Comparison of ENCODE assay signal across 31 mouse cellular contexts in the genomic region with DNA sequence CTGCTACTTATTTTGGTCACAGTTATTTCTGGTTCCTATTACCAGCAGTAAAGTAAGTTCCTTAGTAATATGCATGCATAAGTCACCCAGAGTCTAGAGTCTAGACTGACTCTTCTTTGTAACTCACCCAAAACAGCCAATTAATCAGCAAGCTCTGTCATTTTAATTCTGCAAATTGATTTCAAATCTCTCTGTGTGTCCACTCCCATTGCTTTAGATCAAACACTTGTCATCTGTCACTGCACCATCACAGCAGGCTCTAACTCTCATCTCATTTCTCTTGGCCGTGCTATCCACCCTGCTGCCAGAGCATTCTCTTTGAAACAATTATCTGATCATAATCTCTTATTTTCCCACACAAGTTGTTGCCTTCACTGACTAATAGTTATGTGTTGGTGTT.
DNase-seq lines count a peak whose midpoint lies in the region; ATAC-seq and TF ChIP-seq lines count a peak whose summit lies in the region.
"Had no signal": no experiment of that assay in that cellular context is flagged by ENCODE, and none has a peak within 500 bp of the region (broad histone marks: within the 10 kb centered on the region; RNA-seq: fewer than 3 reads in every experiment).

No protein-coding gene starts in this region.

- H3K9ac ChIP-seq in hindbrain, postnatal 0 days (replicated peaks; ENCODE audit: low read length): no peak overlapping the region
- H3K9ac ChIP-seq in midbrain, embryonic 16.5 days (ENCODE audit: low read depth, low read length): no peak overlapping the region
- H3K9ac ChIP-seq: embryonic facial prominence, embryonic 15.5 days; forebrain, embryonic 15.5 days; hindbrain, embryonic 12.5 days; limb, embryonic 15.5 days; liver, embryonic 13.5 days had no signal

- no peaks in the 10 kb centered on the region for H3K27me3 ChIP-seq in hindbrain, postnatal 0 days (ENCODE audit: insufficient read depth, low read length)
- H3K27me3 ChIP-seq in hindbrain, embryonic 10.5 days (ENCODE audit: insufficient read depth, poor library complexity, severe bottlenecking): no peaks in the 10 kb centered on the region
- H3K27me3 ChIP-seq in midbrain, embryonic 16.5 days (ENCODE audit: control insufficient read depth, insufficient read depth, low read depth, low read length): no peaks in the 10 kb centered on the region
- H3K27me3 ChIP-seq: embryonic facial prominence, embryonic 15.5 days; forebrain, embryonic 15.5 days; hindbrain, embryonic 12.5 days; limb, embryonic 15.5 days; liver, embryonic 13.5 days; megakaryocyte, embryonic 14.5 days; Patski had no signal

- H3K36me3 ChIP-seq in hindbrain, postnatal 0 days (ENCODE audit: insufficient read depth, low read length): no peaks in the 10 kb centered on the region
- H3K36me3 ChIP-seq in hindbrain, embryonic 10.5 days: no peaks in the 10 kb centered on the region
- H3K36me3 ChIP-seq in midbrain, embryonic 16.5 days (ENCODE audit: control insufficient read depth, insufficient read depth, low read length): no peaks in the 10 kb centered on the region
- H3K36me3 ChIP-seq: embryonic facial prominence, embryonic 15.5 days; forebrain, embryonic 15.5 days; G1E; hindbrain, embryonic 12.5 days; limb, embryonic 10.5 days; limb, embryonic 15.5 days; liver, embryonic 13.5 days had no signal

- no peak overlapping the region for H3K27ac ChIP-seq in hindbrain, postnatal 0 days
- no peak overlapping the region for H3K27ac ChIP-seq in hindbrain, embryonic 10.5 days
- H3K27ac ChIP-seq in midbrain, embryonic 16.5 days (ENCODE audit: low read length): no peak overlapping the region
- H3K27ac ChIP-seq: embryonic facial prominence, embryonic 15.5 days; forebrain, embryonic 15.5 days; hindbrain, embryonic 12.5 days; layer of hippocampus, adult 2 months; limb, embryonic 10.5 days; limb, embryonic 15.5 days; liver, embryonic 13.5 days; stomach, postnatal 0 days had no signal

- WGBS in hindbrain, postnatal 0 days: 49% methylated on average over 1 of the region's 1 CpGs
- WGBS in hindbrain, embryonic 10.5 days: 57% methylated on average over 1 of the region's 1 CpGs
- WGBS in midbrain, embryonic 16.5 days: 32% methylated on average over 1 of the region's 1 CpGs

- H3K4me1 ChIP-seq in hindbrain, postnatal 0 days (ENCODE audit: insufficient read depth, low read length): no peaks in the 10 kb centered on the region
- H3K4me1 ChIP-seq in hindbrain, embryonic 10.5 days (replicated peaks): no peaks in the 10 kb centered on the region
- no peaks in the 10 kb centered on the region for H3K4me1 ChIP-seq in midbrain, embryonic 16.5 days (ENCODE audit: control insufficient read depth, insufficient read depth, low read length)
- H3K4me1 ChIP-seq: embryonic facial prominence, embryonic 15.5 days; forebrain, embryonic 15.5 days; hindbrain, embryonic 12.5 days; limb, embryonic 10.5 days; limb, embryonic 15.5 days; liver, embryonic 13.5 days; megakaryocyte, embryonic 14.5 days had no signal

- no peak overlapping the region for H3K4me3 ChIP-seq in hindbrain, postnatal 0 days (ENCODE audit: low read length)
- H3K4me3 ChIP-seq in hindbrain, embryonic 10.5 days: no peak overlapping the region
- no peak overlapping the region for H3K4me3 ChIP-seq in midbrain, embryonic 16.5 days (ENCODE audit: low read depth, low read length)
- H3K4me3 ChIP-seq: embryonic facial prominence, embryonic 15.5 days; forebrain, embryonic 15.5 days; hindbrain, embryonic 12.5 days; layer of hippocampus, adult 2 months; limb, embryonic 10.5 days; limb, embryonic 15.5 days; liver, embryonic 13.5 days; megakaryocyte, embryonic 14.5 days had no signal

- no peak for TF ChIP-seq CTCF in hindbrain, postnatal 0 days (IDR thresholded peaks at IDR 0.05; ENCODE audit: low read depth)

- no peaks in the 10 kb centered on the region for H3K9me3 ChIP-seq in hindbrain, postnatal 0 days (ENCODE audit: low read length)
- no peaks in the 10 kb centered on the region for H3K9me3 ChIP-seq in hindbrain, embryonic 10.5 days
- H3K9me3 ChIP-seq in midbrain, embryonic 16.5 days (replicated peaks; ENCODE audit: control insufficient read depth, low read length, poor library complexity, severe bottlenecking): no peaks in the 10 kb centered on the region
- H3K9me3 ChIP-seq: embryonic facial prominence, embryonic 15.5 days; forebrain, embryonic 15.5 days; G1E; hindbrain, embryonic 12.5 days; limb, embryonic 10.5 days; limb, embryonic 15.5 days; liver, embryonic 13.5 days; megakaryocyte, embryonic 14.5 days had no signal

- no peak overlapping the region for H3K4me2 ChIP-seq in hindbrain, postnatal 0 days (ENCODE audit: low read depth, low read length)
- no peak overlapping the region for H3K4me2 ChIP-seq in midbrain, embryonic 16.5 days (ENCODE audit: low read length)
- H3K4me2 ChIP-seq: embryonic facial prominence, embryonic 15.5 days; forebrain, embryonic 15.5 days; hindbrain, embryonic 12.5 days; limb, embryonic 15.5 days; liver, embryonic 13.5 days had no signal

- ATAC-seq in hindbrain, postnatal 0 days: peak; percentile 70; the same call in 1 of the 2 replicates
- ATAC-seq in midbrain, embryonic 16.5 days: peak; percentile 54
- ATAC-seq: forebrain, embryonic 15.5 days; inflammation-experienced regulatory T-cells, adult 6 months; lung, postnatal 0 days; Patski had no signal

- peak; percentile 27 to 46 for DNase-seq in cerebellum, postnatal 14 days
- DNase-seq in cerebellum, adult 8-10 months: no peak
- peak; percentile 63 for DNase-seq in hindbrain, postnatal 0 days (ENCODE audit: low spot score)
- DNase-seq in hindbrain, embryonic 10.5 days (ENCODE audit: low spot score): no peak
- DNase-seq in brain, adult 2 months (ENCODE audit: low read depth, low spot score): peak; percentile 2
- DNase-seq in adrenal gland, postnatal 36 days: no peak
- no peak for DNase-seq in layer of hippocampus, adult 9-11 months
- DNase-seq: adrenal gland, postnatal 10 days; cerebellum, adult 9-10 months; heart, postnatal 14 days; kidney, adult 11 months; kidney, postnatal 25 days; liver, embryonic 13.5 days; lung, adult 18-20 months; lung, postnatal 4 days; right cerebral cortex, postnatal 4 days; thymus, adult 18-20 months; thymus, postnatal 36 days had no signal

Comparison
In these comparisons a context has a peak if more than half of its experiments do, and no peak if none do; other contexts are left out.
1. DNase-seq: peak in cerebellum, postnatal 14 days (2 of 2), hindbrain, postnatal 0 days (single experiment) and brain, adult 2 months (single experiment); none in cerebellum, adult 8-10 months (single experiment), hindbrain, embryonic 10.5 days (single experiment), adrenal gland, postnatal 36 days (0 of 2) and layer of hippocampus, adult 9-11 months (single experiment).